Mouse (Mus musculus) liver, embryonic 14.5 days (tissue): ENCODE measurements at regions not wholly inside any gene's neighbourhood (a gene's known extent, or its start where the extent isn't known, plus 50 kb on each side); places are given as distances from the start of the nearest gene placed in this dataset.

Source experiments
- CTCF ChIP-seq: IDR thresholded peaks from 2 replicates; pipeline ENCODE4 v1.5.1; 2016; ENCODE audit warnings: antibody characterized with exemption, low read depth, control low read depth
- EP300 ChIP-seq: IDR thresholded peaks from 2 replicates; pipeline ENCODE4 v1.6.1; 2016; ENCODE audit warnings: antibody characterized with exemption, low read depth

- TF ChIP-seq CTCF (no peak), EP300 (no peak)
Measured at GRCm38 (mm10) chr15:59759566-59759965, 256.8 kb downstream of the 4933412E24Rik start.
